9 mouse cellular contexts compared by ENCODE assay signal in genomic region chrX:52614031-52614381, GRCm38 (mm10). TPM values are rescaled to one million over a fixed set of nuclear protein-coding genes. Genes with fewer than 3 reads are reported as not detected.
A peak's percentile ranks its signal among the peaks of the same experiment; 100 is the strongest.
DNase-seq lines count a peak whose midpoint lies in the region; ATAC-seq and TF ChIP-seq lines count a peak whose summit lies in the region.
"Had no signal": no experiment of that assay in that cellular context is flagged by ENCODE, and none has a peak within 500 bp of the region (broad histone marks: within the 10 kb centered on the region; RNA-seq: fewer than 3 reads in every experiment).

No protein-coding gene starts in this region.

- TF ChIP-seq CTCF in spleen, adult 2 months (IDR thresholded peaks at IDR 0.05; ENCODE audit: extremely low read depth, insufficient read depth, insufficient read length, insufficient replicate concordance) = no peak

- H3K9me3 ChIP-seq in heart, embryonic 13.5 days = no peaks in the 10 kb centered on the region
- H3K9me3 ChIP-seq in liver, embryonic 13.5 days (replicated peaks) = no peaks in the 10 kb centered on the region

- peaks cover 2% of the 10 kb centered on the region; the same call in 1 of the 2 replicates for H3K27me3 ChIP-seq in spleen, adult 2 months (ENCODE audit: control insufficient read depth, insufficient read depth, low read length)
- H3K27me3 ChIP-seq in heart, embryonic 13.5 days (replicated peaks) = peaks cover 8% of the 10 kb centered on the region; the same call in 1 of the 2 replicates
- H3K27me3 ChIP-seq in liver, embryonic 13.5 days = peaks cover 37% of the 10 kb centered on the region
- H3K27me3 ChIP-seq: CH12.LX had no signal

- peak; percentile 75 for ATAC-seq in heart, embryonic 13.5 days (ENCODE audit: extremely low read depth, insufficient number of reproducible peaks, low FRiP score, low TSS enrichment)
- ATAC-seq in liver, embryonic 13.5 days (ENCODE audit: low read depth) = peak; percentile 81

- H3K9ac ChIP-seq in heart, embryonic 13.5 days = peak overlapping the region; percentile 85
- H3K9ac ChIP-seq in liver, embryonic 13.5 days = 0 out of 2 replicates have a peak overlapping the region, but pooled peaks have one; percentile 17

- peak overlapping the region; percentile 72 for H3K4me2 ChIP-seq in heart, embryonic 13.5 days
- peak overlapping the region; percentile 57 for H3K4me2 ChIP-seq in liver, embryonic 13.5 days

- peak overlapping the region; percentile 8; the same call in 1 of the 2 replicates for H3K4me3 ChIP-seq in spleen, adult 2 months (ENCODE audit: extremely low read depth, insufficient read depth, insufficient read length)
- peak overlapping the region; percentile 66 for H3K4me3 ChIP-seq in heart, embryonic 13.5 days
- H3K4me3 ChIP-seq in liver, embryonic 13.5 days (replicated peaks) = peak overlapping the region; percentile 51

- WGBS in spleen, adult 2 months = 38% methylated on average over 22 of the region's 23 CpGs
- WGBS in heart, embryonic 13.5 days = 12% methylated on average over 21 of the region's 23 CpGs
- WGBS in liver, embryonic 13.5 days (ENCODE audit: insufficient replicate concordance) = 13% methylated on average over 14 of the region's 23 CpGs

- DNase-seq in gastrocnemius, postnatal 14 days = peak; percentile 44
- no peak for DNase-seq in gastrocnemius, postnatal 36 days
- no peak for DNase-seq in spleen, adult 2 months (ENCODE audit: low read depth in 1 of 2, low spot score in 2 of 2)
- no peak for DNase-seq in spleen, adult 12 weeks (ENCODE audit: low spot score)
- DNase-seq in liver, embryonic 13.5 days = no peak
- peak; percentile 81 for DNase-seq in retina, postnatal 1 day
- DNase-seq in thymus, postnatal 10 days (ENCODE audit: low spot score in 2 of 2) = no peak

- no peak overlapping the region for H3K27ac ChIP-seq in spleen, adult 2 months (ENCODE audit: insufficient read depth, low read length)
- H3K27ac ChIP-seq in heart, embryonic 13.5 days (replicated peaks) = peak overlapping the region; percentile 82
- H3K27ac ChIP-seq in liver, embryonic 13.5 days = no peak overlapping the region

- intact Hi-C loops in gastrocnemius, postnatal 14 days (cut with DNase I; ENCODE audit: low total_unique reads) = loop anchor here (5.0 kb wide), 1 partner anchor 38 kb away; no protein-coding TSS in a partner anchor
- intact Hi-C loops in gastrocnemius, postnatal 36 days (cut with DNase I) = no loop called here

- H3K4me1 ChIP-seq in spleen, adult 2 months (ENCODE audit: control insufficient read depth, insufficient read depth, insufficient read length) = peaks cover 2% of the 10 kb centered on the region; the same call in 1 of the 2 replicates
- peaks cover 36% of the 10 kb centered on the region for H3K4me1 ChIP-seq in heart, embryonic 13.5 days
- H3K4me1 ChIP-seq in liver, embryonic 13.5 days (replicated peaks) = 0 out of 2 replicates have a peak, but pooled peaks cover 3% of the 10 kb centered on the region

- no peak for TF ChIP-seq POLR2A in spleen, adult 2 months (IDR thresholded peaks at IDR 0.05; ENCODE audit: low read depth, low read length)

- no peaks in the 10 kb centered on the region for H3K36me3 ChIP-seq in spleen, adult 2 months (ENCODE audit: control insufficient read depth, insufficient read depth, low read length)
- no peaks in the 10 kb centered on the region for H3K36me3 ChIP-seq in heart, embryonic 13.5 days
- no peaks in the 10 kb centered on the region for H3K36me3 ChIP-seq in liver, embryonic 13.5 days

RNA-seq across cellular contexts. Expression of gene Gpc3, which starts 0.3 kb away (rescaled TPM):
- total RNA-seq in gastrocnemius, postnatal 14 days (2021) = 10 to 100 TPM; 35.7 to 50.9 TPM
- total RNA-seq in gastrocnemius, postnatal 36 days (2021) = 1 to 10 TPM; 7.9 to 9.2 TPM
- 3.4 and 5.4 TPM in 2 replicates for polyA plus RNA-seq in spleen, adult 2 months (2012; rRNA removed)
- polyA plus RNA-seq in heart, embryonic 13.5 days (2015; fragmentation: Nextera tagmentation; extraction: Ambion mirVana) = 511 and 538 TPM in 2 replicates
- polyA plus RNA-seq in liver, embryonic 13.5 days (2015; fragmentation: Nextera tagmentation; extraction: Ambion mirVana) = 231 and 286 TPM in 2 replicates
- total RNA-seq: CH12.LX had no signal

Comparison
In these comparisons a context has a peak if more than half of its experiments do, and no peak if none do; other contexts are left out.
1. DNase-seq: peak in gastrocnemius, postnatal 14 days (single experiment) and retina, postnatal 1 day (single experiment); none in gastrocnemius, postnatal 36 days (0 of 2), spleen, adult 2 months (0 of 2), spleen, adult 12 weeks (single experiment), liver, embryonic 13.5 days (single experiment) and thymus, postnatal 10 days (0 of 2).
2. H3K4me3 ChIP-seq: peak in every context shown above with its lines; median percentile 66 in heart, embryonic 13.5 days; 51 in liver, embryonic 13.5 days; 8 in spleen, adult 2 months.
3. RNA of gene Gpc3, which starts 0.3 kb away (polyA plus RNA-seq): 511 to 538 TPM in heart, embryonic 13.5 days and 231 to 286 TPM in liver, embryonic 13.5 days; 3.4 to 5.4 TPM in spleen, adult 2 months; every median in the first group is over 10 times any median in the second.